Mouse (Mus musculus) midbrain, postnatal 0 days (tissue): Measurements from ENCODE around the gene Mtrr. TPM values are rescaled to one million over a fixed set of nuclear protein-coding genes. Genes with fewer than 3 reads are reported as not detected.

ENCODE experiments used
- ATAC-seq: fragments of 200-750 bp; cut with Nextera tagmentation; 2 replicates; pipeline ENCODE4 v1.8.0; 2017; ENCODE audit warnings: moderate number of reproducible peaks, mild to moderate bottlenecking, moderate TSS enrichment, moderate library complexity; ENCODE audit not compliant: low FRiP score
- DNase-seq: peaks from one replicate; pipeline ENCODE4 v3.0.0-alpha.2; 2015; ENCODE audit warnings: low spot score
- H3K27ac ChIP-seq: fragments of 300-500 bp; sonication (generic); 2 replicates; pipeline ENCODE4 v1.5.1; 2014; ENCODE audit warnings: low read depth, mild to moderate bottlenecking, low read length, mixed read lengths
- H3K27me3 ChIP-seq: fragments of 300-500 bp; sonication (generic); 2 replicates; pipeline ENCODE4 v1.6.1; 2014; ENCODE audit warnings: low read length, control low read depth, mixed read lengths; ENCODE audit not compliant: insufficient read depth
- H3K36me3 ChIP-seq: fragments of 300-500 bp; sonication (generic); 2 replicates; pipeline ENCODE4 v1.6.1; 2014; ENCODE audit warnings: low read length, control low read depth, mixed read lengths; ENCODE audit not compliant: insufficient read depth
- H3K4me1 ChIP-seq: fragments of 300-500 bp; sonication (generic); 2 replicates; pipeline ENCODE4 v1.6.1; 2014; ENCODE audit warnings: mild to moderate bottlenecking, control low read depth, antibody characterized with exemption, low read length, mixed read lengths; ENCODE audit not compliant: insufficient read depth
- H3K4me2 ChIP-seq: fragments of 300-500 bp; sonication (generic); 2 replicates; pipeline ENCODE4 v1.6.1; 2014; ENCODE audit warnings: low read depth, mild to moderate bottlenecking, low read length, mixed read lengths; ENCODE audit not compliant: poor library complexity, severe bottlenecking
- H3K4me3 ChIP-seq: fragments of 300-500 bp; sonication (generic); 2 replicates; pipeline ENCODE4 v1.5.1; 2014; ENCODE audit warnings: low read depth, mild to moderate bottlenecking, low read length, moderate library complexity
- H3K9ac ChIP-seq: fragments of 300-500 bp; sonication (generic); replicated peaks from 2 replicates; pipeline ENCODE4 v1.6.1; 2014; ENCODE audit warnings: mild to moderate bottlenecking, low read length, moderate library complexity, mixed read lengths; ENCODE audit not compliant: poor library complexity, severe bottlenecking
- H3K9me3 ChIP-seq: fragments of 300-500 bp; sonication (generic); 2 replicates; pipeline ENCODE4 v1.6.1; 2016; ENCODE audit warnings: low read length, control low read depth
- CTCF ChIP-seq: IDR thresholded peaks from 2 replicates; pipeline ENCODE4 v1.5.1; 2016; ENCODE audit warnings: antibody characterized with exemption, mild to moderate bottlenecking
- WGBS: fragments of 180-500 bp; shearing (Covaris S2); extraction: QIAGEN DNeasy Blood & Tissue Kit; methylation state at CpG from one replicate; pipeline ENCODE4 v1.1.7; 2014; 5-methylcytosine and 5-hydroxymethylcytosine counted together
- polyA plus RNA-seq: library from polyadenylated mRNA; unstranded; fragments of >200 nt; fragmentation: Nextera tagmentation; extraction: Ambion mirVana; gene quantifications from 2 replicates; pipeline ENCODE4 v1.2.1, GENCODE M21; 2015
- total RNA-seq: library from RNA; depleted of rRNA; stranded (reverse); fragments of >200 nt; gene quantifications from 2 replicates; pipeline ENCODE4 v1.2.3, GENCODE M21; 2014

Gene Mtrr
- total and polyA plus RNA-seq, 2 experiments from 2014 or later = 6.8 to 10.6 TPM

DNA sequence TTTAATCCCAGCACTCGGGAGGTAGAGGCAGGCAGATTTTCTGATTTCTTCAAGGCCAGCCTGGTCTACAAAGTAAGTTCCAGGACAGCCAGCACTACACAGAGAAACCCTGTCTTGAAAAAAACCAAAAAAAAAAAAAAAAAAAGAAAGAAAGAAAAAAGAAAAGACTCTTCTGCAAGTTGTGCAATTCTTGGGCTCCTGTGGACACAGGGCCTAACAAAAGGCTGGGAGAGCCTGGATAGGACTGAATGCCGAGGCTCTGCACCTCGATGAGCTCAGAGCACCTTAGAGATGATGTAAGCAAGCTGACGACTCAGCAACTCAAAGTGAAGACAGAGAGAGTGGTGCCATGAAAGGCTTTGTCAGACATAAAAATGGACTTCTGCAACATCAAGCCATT, 7.6 kb downstream of the Mtrr start:
- no peak for ATAC-seq
- H3K9ac ChIP-seq = no peak overlapping the region
- no peaks in the 10 kb centered on the region for H3K9me3 ChIP-seq
- no peak for DNase-seq
- H3K4me1 ChIP-seq = no peaks in the 10 kb centered on the region
- WGBS = 86% methylated on average over 4 of the region's 4 CpGs
- TF ChIP-seq CTCF = no peak
- H3K27ac ChIP-seq = no peak overlapping the region
- H3K27me3 ChIP-seq = no peaks in the 10 kb centered on the region
- H3K36me3 ChIP-seq = peaks cover 44% of the 10 kb centered on the region
- H3K4me3 ChIP-seq = no peak overlapping the region
- H3K4me2 ChIP-seq = no peak overlapping the region

DNA sequence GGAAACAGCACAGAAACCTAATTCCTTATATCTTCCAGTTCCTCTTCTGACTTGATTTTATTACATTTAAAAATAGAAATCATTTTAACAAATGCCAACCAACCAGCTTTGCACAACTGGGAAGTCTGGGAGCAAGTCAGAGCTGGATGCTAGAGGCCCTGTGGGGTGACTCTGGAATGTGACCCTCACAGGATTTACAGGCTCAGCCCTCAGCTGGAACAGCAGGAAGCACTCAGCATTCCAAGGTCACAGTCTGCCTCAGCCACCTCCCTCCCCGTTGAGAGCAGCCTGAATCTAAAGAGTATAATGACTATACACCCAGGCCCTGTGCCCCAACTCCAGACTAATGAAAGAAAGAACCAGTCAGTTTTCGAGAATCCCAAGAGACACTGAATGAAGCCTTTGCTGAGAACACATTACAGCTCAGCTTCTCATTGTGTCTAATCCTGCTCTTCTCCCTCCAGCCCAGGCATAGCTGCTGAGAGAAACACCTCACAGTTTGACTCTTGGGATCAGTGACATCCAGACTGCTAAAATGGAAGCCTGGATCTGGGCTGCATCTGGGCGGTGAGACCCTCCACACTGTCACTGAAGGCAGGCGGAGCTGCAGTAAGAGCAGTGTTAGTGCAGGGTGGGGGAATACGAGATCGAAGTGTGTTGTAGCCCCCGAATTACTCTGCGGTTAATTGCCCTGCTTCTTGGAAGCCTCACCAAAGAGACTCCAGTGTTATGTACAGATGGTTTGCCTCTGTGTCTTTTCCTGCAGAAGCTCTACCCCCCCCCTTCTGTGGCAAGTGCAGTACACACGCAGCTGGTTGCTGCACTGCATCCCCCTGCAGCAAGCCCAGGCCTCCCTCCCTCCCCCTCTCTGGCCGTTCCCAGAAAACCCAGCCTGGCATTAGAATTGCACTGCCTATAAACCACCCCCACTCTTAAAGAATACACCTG, 8.7 kb downstream of the Mtrr start:
- ATAC-seq = no peak

DNA sequence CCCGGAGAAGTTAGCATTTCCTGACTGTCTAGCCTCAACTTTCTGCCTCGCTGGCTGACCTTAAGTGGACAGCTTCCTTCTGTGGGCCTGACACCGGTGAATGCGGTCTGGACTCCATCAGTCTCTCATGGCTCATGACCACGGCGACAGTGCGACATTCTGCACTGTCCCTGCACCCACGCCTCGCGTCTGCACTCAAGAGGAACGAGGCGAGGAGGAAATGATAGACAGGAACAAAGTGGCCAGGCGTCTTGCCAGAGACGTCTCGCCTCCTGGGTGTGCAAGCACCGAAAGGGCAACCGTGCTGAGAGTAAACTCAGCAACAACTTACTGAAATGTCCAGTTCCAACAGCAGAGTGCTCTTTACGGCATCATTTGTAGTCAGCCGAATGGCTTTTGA, 9.7 kb downstream of the Mtrr start:
- H3K27ac ChIP-seq = no peak overlapping the region
- H3K4me2 ChIP-seq = no peak overlapping the region
- no peak overlapping the region for H3K4me3 ChIP-seq
- H3K27me3 ChIP-seq = no peaks in the 10 kb centered on the region
- H3K36me3 ChIP-seq = peaks cover 46% of the 10 kb centered on the region
- H3K4me1 ChIP-seq = no peaks in the 10 kb centered on the region
- ATAC-seq = no peak
- TF ChIP-seq CTCF = no peak
- DNase-seq = no peak
- H3K9ac ChIP-seq = no peak overlapping the region
- 92% methylated on average over 19 of the region's 19 CpGs for WGBS
- no peaks in the 10 kb centered on the region for H3K9me3 ChIP-seq

More for the DNA sequence above, 8.7 kb downstream of the Mtrr start:
- no peaks in the 10 kb centered on the region for H3K4me1 ChIP-seq
- no peak overlapping the region for H3K4me2 ChIP-seq
- H3K27ac ChIP-seq = no peak overlapping the region
- no peak overlapping the region for H3K4me3 ChIP-seq
- no peaks in the 10 kb centered on the region for H3K9me3 ChIP-seq
- H3K9ac ChIP-seq = no peak overlapping the region
- WGBS = 65% methylated on average over 10 of the region's 10 CpGs
- DNase-seq = no peak
- TF ChIP-seq CTCF = no peak
- H3K27me3 ChIP-seq = no peaks in the 10 kb centered on the region
- H3K36me3 ChIP-seq = peaks cover 43% of the 10 kb centered on the region

DNA sequence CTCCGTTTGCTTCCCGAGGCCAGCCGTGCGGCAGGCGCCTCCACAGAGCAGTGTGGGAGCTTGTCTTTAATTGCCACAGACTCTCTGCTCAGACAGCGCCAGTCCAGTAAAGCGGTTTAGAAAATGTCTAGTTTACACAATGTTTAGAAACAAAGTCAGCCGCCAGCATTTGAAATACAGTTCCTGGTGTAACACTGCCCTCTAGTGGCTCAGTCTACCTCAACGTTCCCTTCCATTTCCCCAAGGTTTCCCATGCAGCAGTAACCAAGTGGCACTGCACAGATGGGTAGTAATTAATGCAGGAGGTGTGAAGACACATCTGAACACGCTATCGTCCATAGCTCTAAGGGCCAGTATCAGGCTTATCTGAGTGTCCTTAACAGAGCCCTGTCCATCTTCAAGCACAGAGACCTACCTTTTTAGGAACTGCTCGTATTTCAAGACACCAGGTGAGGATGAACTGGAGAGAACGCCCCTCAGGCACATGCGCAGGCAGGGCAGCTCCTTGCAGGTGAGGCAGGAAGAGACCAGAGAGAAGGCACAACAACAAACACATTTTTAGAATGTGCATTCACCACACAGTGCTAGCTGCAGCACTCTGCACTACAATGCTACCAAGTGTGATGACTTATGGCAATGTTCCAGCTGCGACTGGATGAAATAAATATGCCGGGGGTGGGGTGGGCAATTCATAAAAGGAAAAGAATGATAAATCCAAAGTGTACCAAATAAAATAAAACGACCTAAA, 12.2 kb downstream of the Mtrr start:
- H3K4me1 ChIP-seq = no peaks in the 10 kb centered on the region
- no peaks in the 10 kb centered on the region for H3K9me3 ChIP-seq
- H3K9ac ChIP-seq = no peak overlapping the region
- no peak overlapping the region for H3K4me3 ChIP-seq
- H3K4me2 ChIP-seq = no peak overlapping the region
- peaks cover 46% of the 10 kb centered on the region for H3K36me3 ChIP-seq
- DNase-seq = peak; percentile 81
- H3K27ac ChIP-seq = no peak overlapping the region
- 64% methylated on average over 17 of the region's 17 CpGs for WGBS
- ATAC-seq = 0 out of 2 replicates have a peak, but pooled peaks have one; percentile 52
- no peaks in the 10 kb centered on the region for H3K27me3 ChIP-seq
- peak; percentile 88 for TF ChIP-seq CTCF

DNA sequence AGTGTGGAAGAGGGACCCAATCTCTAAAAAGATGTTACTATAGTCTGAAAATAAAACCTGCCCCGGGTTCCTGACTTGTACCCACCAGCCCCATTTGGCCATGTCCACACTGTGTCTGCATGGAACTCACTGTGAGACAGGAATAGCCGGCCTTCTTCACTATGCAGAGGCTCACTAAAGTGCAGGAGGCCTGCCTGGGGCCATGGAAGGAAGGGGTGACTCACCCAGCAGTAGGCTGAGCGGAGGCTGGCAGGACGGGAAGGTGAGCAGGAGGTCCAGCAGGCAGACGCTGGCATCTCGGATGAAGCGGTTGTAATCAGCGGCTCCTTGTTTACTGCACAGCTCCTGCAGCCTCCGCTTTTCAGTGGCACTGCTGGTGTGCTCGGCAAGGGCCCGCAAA, 13.4 kb downstream of the Mtrr start:
- ATAC-seq (no peak), DNase-seq (no peak)
- H3K4me1 ChIP-seq = no peaks in the 10 kb centered on the region
- no peak for TF ChIP-seq CTCF
- no peaks in the 10 kb centered on the region for H3K27me3 ChIP-seq
- no peak overlapping the region for H3K4me2 ChIP-seq
- 94% methylated on average over 11 of the region's 11 CpGs for WGBS
- peaks cover 56% of the 10 kb centered on the region for H3K36me3 ChIP-seq
- no peak overlapping the region for H3K9ac ChIP-seq
- H3K27ac ChIP-seq = no peak overlapping the region
- no peaks in the 10 kb centered on the region for H3K9me3 ChIP-seq
- no peak overlapping the region for H3K4me3 ChIP-seq

DNA sequence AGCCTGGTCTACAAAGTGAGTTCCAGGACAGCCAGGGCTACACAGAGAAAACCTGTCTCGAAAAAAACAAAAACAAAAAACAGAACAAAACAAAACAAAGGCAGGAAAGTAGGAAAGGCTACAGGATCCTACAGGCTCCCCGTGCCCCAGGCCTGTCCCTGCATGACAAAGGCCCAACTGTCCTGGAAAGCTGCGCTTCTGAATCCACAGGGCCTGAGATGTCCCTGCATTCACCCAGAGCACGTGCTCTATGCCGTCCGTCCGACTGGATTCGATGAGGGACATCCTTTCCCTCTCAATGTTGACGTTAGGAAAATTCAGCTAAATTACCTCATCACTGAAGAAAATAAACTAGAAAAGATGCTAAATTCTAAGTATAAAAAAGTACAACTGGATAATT, 13.8 kb downstream of the Mtrr start:
- no peak for TF ChIP-seq CTCF
- peaks cover 60% of the 10 kb centered on the region for H3K36me3 ChIP-seq
- no peaks in the 10 kb centered on the region for H3K9me3 ChIP-seq

More for the DNA sequence above, 13.8 kb downstream of the Mtrr start:
- H3K9ac ChIP-seq = no peak overlapping the region
- no peak for ATAC-seq
- no peak for DNase-seq
- H3K4me2 ChIP-seq = no peak overlapping the region
- H3K4me3 ChIP-seq = no peak overlapping the region
- H3K27me3 ChIP-seq = no peaks in the 10 kb centered on the region
- 97% methylated on average over 9 of the region's 9 CpGs for WGBS
- H3K4me1 ChIP-seq = no peaks in the 10 kb centered on the region
- H3K27ac ChIP-seq = no peak overlapping the region
